Mouse (Mus musculus) olfactory bulb, adult 2 months (tissue): Measurements from ENCODE around the gene Phb.

Experiments
- CTCF ChIP-seq: fragments of 200-500 bp; IDR thresholded peaks from 2 replicates; pipeline ENCODE4 v1.5.1; 2012; ENCODE audit warnings: low read depth, mild to moderate bottlenecking, low read length, moderate library complexity; ENCODE audit not compliant: insufficient read depth
- POLR2A ChIP-seq: fragments of 200-500 bp; IDR thresholded peaks from 2 replicates; pipeline ENCODE4 v1.6.1; 2012; ENCODE audit warnings: mild to moderate bottlenecking, low read depth, low read length, moderate library complexity; ENCODE audit not compliant: insufficient read depth

- no peak for TF ChIP-seq POLR2A
- TF ChIP-seq CTCF, result no peak
Measured at GRCm38 (mm10) chr11:95622426-95622825, 44.3 kb upstream of the Phb start.
